Mouse (Mus musculus) embryonic facial prominence, embryonic 13.5 days (tissue): ENCODE measurements around the gene Cyb5d2. TPM values are rescaled to one million over a fixed set of nuclear protein-coding genes. Genes with fewer than 3 reads are reported as not detected.

Experiments
- ATAC-seq: fragments of 200-750 bp; cut with Nextera tagmentation; 2 replicates; pipeline ENCODE4 v1.8.0; 2017; ENCODE audit warnings: low read depth; ENCODE audit not compliant: insufficient number of reproducible peaks, insufficient read depth, low FRiP score, low TSS enrichment
- H3K27ac ChIP-seq: fragments of 300-500 bp; sonication (generic); 2 replicates; pipeline ENCODE4 v1.5.1; 2015; ENCODE audit warnings: moderate library complexity, mild to moderate bottlenecking, inconsistent platforms
- H3K27me3 ChIP-seq: fragments of 300-500 bp; sonication (generic); 2 replicates; pipeline ENCODE4 v1.6.1; 2015; ENCODE audit warnings: mild to moderate bottlenecking, inconsistent platforms
- H3K36me3 ChIP-seq: fragments of 300-500 bp; sonication (generic); 2 replicates; pipeline ENCODE4 v1.6.1; 2015; ENCODE audit warnings: mild to moderate bottlenecking, inconsistent platforms
- H3K4me1 ChIP-seq: fragments of 300-500 bp; sonication (generic); 2 replicates; pipeline ENCODE4 v1.6.1; 2015; ENCODE audit warnings: inconsistent platforms
- H3K4me2 ChIP-seq: fragments of 300-500 bp; sonication (generic); 2 replicates; pipeline ENCODE4 v1.6.1; 2015; ENCODE audit warnings: moderate library complexity, mild to moderate bottlenecking, inconsistent platforms
- H3K4me3 ChIP-seq: fragments of 300-500 bp; sonication (generic); 2 replicates; pipeline ENCODE4 v1.5.1; 2015; ENCODE audit warnings: mild to moderate bottlenecking, inconsistent platforms
- H3K9ac ChIP-seq: fragments of 300-500 bp; sonication (generic); 2 replicates; pipeline ENCODE4 v1.6.1; 2015; ENCODE audit warnings: mild to moderate bottlenecking, inconsistent platforms
- H3K9me3 ChIP-seq: fragments of 300-500 bp; sonication (generic); 2 replicates; pipeline ENCODE4 v1.6.1; 2016; ENCODE audit warnings: inconsistent platforms
- WGBS: fragments of 180-500 bp; shearing (Covaris S2); methylation state at CpG from one replicate; pipeline ENCODE4 v1.1.7; 2015; ENCODE audit warnings: mixed read lengths; 5-methylcytosine and 5-hydroxymethylcytosine counted together
- polyA plus RNA-seq: library from polyadenylated mRNA; unstranded; fragments of >200 nt; fragmentation: Nextera tagmentation; extraction: Ambion mirVana; gene quantifications from 2 replicates; pipeline ENCODE4 v1.2.1, GENCODE M21; 2015

The Cyb5d2 gene
- 7.8 and 8.5 TPM in 2 replicates for polyA plus RNA-seq

- Histone ChIP-seq H3K4me3 (peak within 1 kb of the TSS; percentile 98), H3K36me3 (no peaks in the 10 kb centered on the region), H3K4me1 (peaks cover 12% of the 10 kb centered on the region), H3K27ac (peak within 1 kb of the TSS; percentile 86), H3K9ac (peak within 1 kb of the TSS; percentile 94), H3K27me3 (no peaks in the 10 kb centered on the region), H3K9me3 (no peaks in the 10 kb centered on the region), H3K4me2 (peak within 1 kb of the TSS; percentile 93)
- ATAC-seq: peak; percentile 87
- under 1% methylated on average over 69 of the region's 69 CpGs for WGBS
These were observed at the start of gene Cyb5d2, which contains the start of gene Zzef1 for GRCm38 (mm10) chr11:72795455-72796295. TSS of gene Cyb5d2 (minus strand) at chr11:72796142. TSS of gene Zzef1 (plus strand) at chr11:72796226.

- peaks cover 45% of the 10 kb centered on the region for H3K36me3 ChIP-seq
These were observed 49.6 kb upstream of the Cyb5d2 start for GRCm38 (mm10) chr11:72845526-72845925.

GRCm38 (mm10) chr11:72843576-72843975 lies 47.6 kb upstream of the Cyb5d2 start:
- H3K36me3 ChIP-seq: peaks cover 36% of the 10 kb centered on the region
- ATAC-seq: no peak
- H3K9ac ChIP-seq: no peak overlapping the region
- H3K27me3 ChIP-seq: no peaks in the 10 kb centered on the region
- H3K9me3 ChIP-seq: no peaks in the 10 kb centered on the region
- H3K4me2 ChIP-seq: no peak overlapping the region
- H3K4me3 ChIP-seq: no peak overlapping the region
- H3K4me1 ChIP-seq: no peaks in the 10 kb centered on the region
- no peak overlapping the region for H3K27ac ChIP-seq

More at GRCm38 (mm10) chr11:72845526-72845925, 49.6 kb upstream of the Cyb5d2 start:
- H3K4me3 ChIP-seq: no peak overlapping the region
- H3K9ac ChIP-seq: no peak overlapping the region
- ATAC-seq: no peak
- no peak overlapping the region for H3K4me2 ChIP-seq
- WGBS: 84% methylated on average over 2 of the region's 2 CpGs
- no peaks in the 10 kb centered on the region for H3K9me3 ChIP-seq
- H3K27me3 ChIP-seq: no peaks in the 10 kb centered on the region
- H3K27ac ChIP-seq: no peak overlapping the region
- H3K4me1 ChIP-seq: no peaks in the 10 kb centered on the region

- 65% methylated on average over 3 of the region's 3 CpGs for WGBS
- no peak for ATAC-seq
These were observed 46.8 kb upstream of the Cyb5d2 start for GRCm38 (mm10) chr11:72842731-72843130.

GRCm38 (mm10) chr11:72829869-72830268 lies 33.9 kb upstream of the Cyb5d2 start:
- 88% methylated on average over 3 of the region's 3 CpGs for WGBS
- no peak overlapping the region for H3K4me3 ChIP-seq
- H3K9me3 ChIP-seq: no peaks in the 10 kb centered on the region
- no peaks in the 10 kb centered on the region for H3K4me1 ChIP-seq
- no peak for ATAC-seq
- no peak overlapping the region for H3K4me2 ChIP-seq
- no peak overlapping the region for H3K9ac ChIP-seq
- H3K27ac ChIP-seq: no peak overlapping the region
- H3K36me3 ChIP-seq: peaks cover 76% of the 10 kb centered on the region
- no peaks in the 10 kb centered on the region for H3K27me3 ChIP-seq

More at GRCm38 (mm10) chr11:72842731-72843130, 46.8 kb upstream of the Cyb5d2 start:
- Histone ChIP-seq H3K9me3 (no peaks in the 10 kb centered on the region), H3K4me1 (no peaks in the 10 kb centered on the region), H3K36me3 (peaks cover 28% of the 10 kb centered on the region), H3K4me2 (no peak overlapping the region), H3K4me3 (no peak overlapping the region), H3K27me3 (no peaks in the 10 kb centered on the region), H3K9ac (no peak overlapping the region), H3K27ac (no peak overlapping the region)

- no peak overlapping the region for H3K27ac ChIP-seq
- 94% methylated on average over 7 of the region's 7 CpGs for WGBS
- peaks cover 60% of the 10 kb centered on the region for H3K36me3 ChIP-seq
- no peak for ATAC-seq
- no peaks in the 10 kb centered on the region for H3K4me1 ChIP-seq
- H3K9ac ChIP-seq: no peak overlapping the region
- H3K9me3 ChIP-seq: no peaks in the 10 kb centered on the region
- no peak overlapping the region for H3K4me3 ChIP-seq
- no peaks in the 10 kb centered on the region for H3K27me3 ChIP-seq
- no peak overlapping the region for H3K4me2 ChIP-seq
These were observed 25.1 kb upstream of the Cyb5d2 start for GRCm38 (mm10) chr11:72821041-72821440.

GRCm38 (mm10) chr11:72818067-72818466 lies 22.1 kb upstream of the Cyb5d2 start:
- no peak overlapping the region for H3K4me2 ChIP-seq
- WGBS: 88% methylated on average over 7 of the region's 7 CpGs
- no peak overlapping the region for H3K9ac ChIP-seq
- no peak overlapping the region for H3K27ac ChIP-seq
- H3K4me1 ChIP-seq: no peaks in the 10 kb centered on the region
- H3K4me3 ChIP-seq: no peak overlapping the region
- no peak for ATAC-seq
- H3K36me3 ChIP-seq: peaks cover 36% of the 10 kb centered on the region
- H3K27me3 ChIP-seq: no peaks in the 10 kb centered on the region
- H3K9me3 ChIP-seq: no peaks in the 10 kb centered on the region

GRCm38 (mm10) chr11:72816859-72817258 lies 20.9 kb upstream of the Cyb5d2 start:
- Histone ChIP-seq H3K4me2 (no peak overlapping the region), H3K27me3 (no peaks in the 10 kb centered on the region), H3K4me3 (no peak overlapping the region), H3K36me3 (peaks cover 28% of the 10 kb centered on the region), H3K27ac (no peak overlapping the region), H3K4me1 (no peaks in the 10 kb centered on the region), H3K9ac (no peak overlapping the region), H3K9me3 (no peaks in the 10 kb centered on the region)
- WGBS: 90% methylated on average over 1 of the region's 1 CpGs
- no peak for ATAC-seq

- Histone ChIP-seq H3K27me3 (no peaks in the 10 kb centered on the region), H3K36me3 (peaks cover 10% of the 10 kb centered on the region), H3K9me3 (no peaks in the 10 kb centered on the region), H3K4me3 (no peak overlapping the region), H3K4me1 (no peaks in the 10 kb centered on the region), H3K27ac (no peak overlapping the region), H3K9ac (no peak overlapping the region), H3K4me2 (no peak overlapping the region)
- 76% methylated on average over 2 of the region's 2 CpGs for WGBS
- ATAC-seq: no peak
These were observed 18.2 kb upstream of the Cyb5d2 start for GRCm38 (mm10) chr11:72814188-72814587.

GRCm38 (mm10) chr11:72813687-72814086 lies 17.7 kb upstream of the Cyb5d2 start:
- H3K27ac ChIP-seq: no peak overlapping the region
- H3K36me3 ChIP-seq: peaks cover 5% of the 10 kb centered on the region; the same call in 1 of the 2 replicates
- H3K4me2 ChIP-seq: no peak overlapping the region
- H3K4me3 ChIP-seq: no peak overlapping the region
- H3K27me3 ChIP-seq: no peaks in the 10 kb centered on the region
- ATAC-seq: no peak
- no peaks in the 10 kb centered on the region for H3K4me1 ChIP-seq
- H3K9me3 ChIP-seq: no peaks in the 10 kb centered on the region
- WGBS: 96% methylated on average over 5 of the region's 5 CpGs
- no peak overlapping the region for H3K9ac ChIP-seq

- 87% methylated on average over 4 of the region's 4 CpGs for WGBS
- Histone ChIP-seq H3K36me3 (no peaks in the 10 kb centered on the region), H3K27me3 (no peaks in the 10 kb centered on the region), H3K4me2 (no peak overlapping the region), H3K9ac (no peak overlapping the region), H3K9me3 (no peaks in the 10 kb centered on the region), H3K4me3 (no peak overlapping the region), H3K27ac (no peak overlapping the region), H3K4me1 (peaks cover 5% of the 10 kb centered on the region; the same call in 1 of the 2 replicates)
- no peak for ATAC-seq
These were observed 12.1 kb upstream of the Cyb5d2 start for GRCm38 (mm10) chr11:72807992-72808391.

GRCm38 (mm10) chr11:72806556-72806955 lies 10.6 kb upstream of the Cyb5d2 start:
- Histone ChIP-seq H3K4me3 (no peak overlapping the region), H3K27ac (no peak overlapping the region), H3K4me2 (no peak overlapping the region), H3K9me3 (no peaks in the 10 kb centered on the region), H3K36me3 (no peaks in the 10 kb centered on the region), H3K27me3 (no peaks in the 10 kb centered on the region), H3K9ac (no peak overlapping the region), H3K4me1 (peaks cover 7% of the 10 kb centered on the region; the same call in 1 of the 2 replicates)
- ATAC-seq: no peak
- WGBS: 61% methylated on average over 2 of the region's 2 CpGs
